Mouse (Mus musculus): ENCODE results near the gene Trappc2l.

Gene Trappc2l

GRCm38 (mm10) chr8:122656056-122656999 lies 44.9 kb downstream of the Trappc2l start:
- no peak for DNase-seq (ENCODE audit: low spot score)

GRCm38 (mm10) chr8:122658149-122658806 lies 46.8 kb downstream of the Trappc2l start:
- DNase-seq (ENCODE audit: low spot score): no peak

DNA sequence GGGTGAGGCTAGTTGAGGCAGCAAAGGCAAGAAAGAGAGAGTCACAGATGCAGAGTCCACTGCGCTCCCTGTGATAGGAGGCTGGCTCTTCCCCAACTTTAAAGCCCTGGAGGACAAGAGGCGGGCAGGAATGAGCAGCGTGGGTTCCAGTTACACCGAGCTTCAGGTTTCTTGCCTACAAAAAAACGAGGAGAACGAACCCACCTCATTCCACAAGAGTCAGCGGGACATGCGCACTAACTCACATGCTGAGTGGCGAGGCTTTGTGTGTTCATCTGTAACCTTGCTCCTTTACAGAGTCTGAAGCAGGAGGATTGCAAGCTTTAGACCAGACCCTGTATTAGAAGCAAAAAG lies 47.3 kb downstream of the Trappc2l start:
- no peak for DNase-seq (ENCODE audit: low spot score)

DNA sequence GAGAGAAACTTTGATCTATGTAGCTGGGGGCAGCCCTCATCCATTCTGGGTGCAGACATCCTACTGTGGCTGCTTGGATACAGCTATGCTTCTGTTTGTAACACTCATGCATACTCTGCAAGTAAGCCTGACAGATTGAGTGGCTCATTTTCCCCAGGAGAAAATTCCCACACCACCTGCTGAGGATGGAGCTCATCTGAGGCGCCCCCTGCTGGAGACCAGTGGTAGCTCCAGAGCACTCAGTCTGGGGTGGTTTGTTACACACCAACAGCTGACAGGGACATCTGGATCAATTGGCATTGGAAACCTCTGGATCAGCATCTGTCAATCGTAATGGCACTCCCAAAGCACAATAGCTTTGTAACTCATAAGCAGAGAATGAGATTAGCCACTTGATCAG lies 48.6 kb downstream of the Trappc2l start:
- no peak for DNase-seq (ENCODE audit: low spot score)

DNA sequence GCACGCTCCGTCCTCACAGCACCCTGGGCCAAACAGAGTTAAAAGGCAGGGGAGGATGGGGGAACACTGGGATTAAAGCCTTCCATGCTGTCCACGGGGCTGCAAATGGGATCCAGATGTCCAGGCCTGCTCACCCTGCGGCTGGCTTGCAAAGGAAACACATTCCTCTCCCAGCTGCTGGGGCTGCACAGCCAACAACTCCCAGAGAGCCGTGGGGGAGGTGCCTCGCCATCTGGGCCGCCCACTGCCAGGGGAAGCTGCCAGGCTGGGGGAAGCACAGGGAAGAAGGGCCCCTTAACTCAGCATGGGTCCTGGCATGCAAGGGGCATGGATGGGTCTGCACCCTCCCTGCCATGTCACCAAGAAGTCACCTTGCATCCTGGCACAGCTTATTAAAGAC lies 49.7 kb downstream of the Trappc2l start:
- DNase-seq (ENCODE audit: low spot score): no peak

GRCm38 (mm10) chr8:122661894-122662293 lies 50.5 kb downstream of the Trappc2l start:
- no peak for DNase-seq (ENCODE audit: low spot score)

DNA sequence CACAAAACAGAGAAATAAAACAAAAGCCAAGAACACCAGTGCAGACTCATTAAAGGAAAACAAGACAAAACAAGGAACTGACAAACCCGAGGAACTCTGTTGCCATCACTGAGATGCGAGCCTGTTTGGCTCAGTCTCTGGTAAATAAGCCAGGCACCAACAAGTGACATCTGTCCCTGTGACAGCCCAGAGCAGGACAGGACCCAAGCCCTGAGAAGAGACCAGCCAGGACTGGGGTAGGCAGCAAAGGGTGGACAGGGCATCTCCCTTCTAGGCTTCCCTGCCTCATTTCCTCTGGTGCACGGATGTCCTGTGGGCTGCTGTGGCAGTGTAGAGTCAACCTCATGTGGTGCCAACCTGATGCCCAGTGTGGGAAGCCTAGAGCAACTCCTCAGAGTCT lies 51.7 kb downstream of the Trappc2l start:
- DNase-seq (ENCODE audit: low spot score): no peak

- no peak for DNase-seq (ENCODE audit: low spot score)
Observed at GRCm38 (mm10) chr8:122663670-122664069, 52.2 kb downstream of the Trappc2l start.

DNA sequence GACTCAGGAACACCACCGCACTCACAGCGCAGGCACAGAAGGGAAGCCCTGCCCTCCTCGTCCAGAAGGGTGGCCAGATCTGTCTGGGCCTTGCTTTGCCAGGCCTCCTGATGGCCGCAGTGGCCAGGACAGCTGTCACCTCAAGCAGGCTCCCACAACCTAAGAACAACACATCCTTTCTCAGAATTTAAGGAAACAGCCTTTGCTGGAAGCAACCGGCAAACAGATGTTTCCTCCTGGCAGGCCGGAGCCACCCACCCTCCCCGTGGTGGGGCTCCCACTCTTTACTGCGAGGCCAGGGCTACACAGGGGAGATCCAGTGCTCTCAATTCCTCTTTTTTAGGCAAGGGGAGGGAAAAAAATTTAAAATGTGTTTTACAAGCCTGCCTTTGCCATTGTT lies 53.8 kb downstream of the Trappc2l start:
- DNase-seq (ENCODE audit: low spot score): no peak

DNA sequence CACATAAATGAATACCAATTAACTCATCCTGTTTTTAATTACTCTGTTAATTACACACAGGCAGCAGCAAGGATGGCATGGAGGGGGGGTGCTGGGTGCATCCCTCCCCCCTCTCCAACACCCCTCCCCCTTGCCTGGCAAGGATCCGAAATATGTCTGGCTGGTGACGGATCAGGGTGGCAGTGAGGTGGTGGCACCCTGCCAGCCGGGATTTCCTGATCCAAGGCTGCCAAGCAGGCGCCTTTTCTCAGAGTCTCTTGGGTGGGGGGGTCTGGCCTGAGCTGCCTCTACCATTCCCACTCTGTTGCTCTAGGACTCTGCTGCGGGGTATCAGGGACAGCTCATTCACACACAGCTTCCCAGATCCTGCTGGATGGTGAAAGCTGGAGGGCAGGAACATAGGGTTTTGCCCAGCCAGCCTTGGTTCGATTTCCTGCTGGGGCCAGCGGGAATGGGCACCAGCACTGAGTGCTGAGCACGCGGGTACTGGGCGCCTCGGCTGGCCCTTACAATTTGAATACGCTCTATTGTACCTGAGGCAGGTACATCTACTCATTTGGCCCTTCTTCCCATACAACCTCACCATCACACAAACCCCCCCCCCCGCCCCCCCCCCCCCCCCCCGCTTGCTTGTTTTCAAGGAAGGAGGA lies 54.4 kb downstream of the Trappc2l start:
- no peak for DNase-seq (ENCODE audit: low spot score)

Measured in retina, embryonic 14.5 days (tissue).